7 mouse cellular contexts compared by ENCODE assay signal in genomic region chr10:127618173-127618572, GRCm38 (mm10). TPM values are rescaled to one million over a fixed set of nuclear protein-coding genes. Genes with fewer than 3 reads are reported as not detected.
DNase-seq lines count a peak whose midpoint lies in the region; ATAC-seq and TF ChIP-seq lines count a peak whose summit lies in the region.

No protein-coding gene starts in this region.

- WGBS in forebrain, embryonic 12.5 days, result 56% methylated on average over 6 of the region's 6 CpGs
- 33% methylated on average over 6 of the region's 6 CpGs for WGBS in limb, embryonic 13.5 days
- 30% methylated on average over 6 of the region's 6 CpGs for WGBS in small intestine, adult 2 months

- TF ChIP-seq POLR2A in small intestine, adult 2 months (IDR thresholded peaks at IDR 0.05; ENCODE audit: low read depth, low read length), result no peak

- DNase-seq in layer of hippocampus, adult 2 months (ENCODE audit: low spot score in 2 of 2), result no peak
- no peak for DNase-seq in layer of hippocampus, adult 9-11 months
- DNase-seq in ovary, postnatal 10 days (ENCODE audit: low spot score), result no peak

- peak overlapping the region; percentile 91 for H3K4me3 ChIP-seq in layer of hippocampus, adult 2 months
- H3K4me3 ChIP-seq in forebrain, embryonic 12.5 days (replicated peaks), result peak overlapping the region; percentile 7
- H3K4me3 ChIP-seq in limb, embryonic 13.5 days, result peak overlapping the region; percentile 92
- no peak overlapping the region for H3K4me3 ChIP-seq in small intestine, adult 2 months (ENCODE audit: low read depth, low read length)

- H3K27ac ChIP-seq in layer of hippocampus, adult 2 months, result peak overlapping the region; percentile 99
- H3K27ac ChIP-seq in forebrain, embryonic 12.5 days, result no peak overlapping the region
- H3K27ac ChIP-seq in limb, embryonic 13.5 days, result no peak overlapping the region; the same call in 1 of the 2 replicates
- H3K27ac ChIP-seq in small intestine, adult 2 months (ENCODE audit: insufficient read depth, low read depth, low read length), result peak overlapping the region; percentile 69; the same call in 1 of the 2 replicates

- peaks cover 75% of the 10 kb centered on the region for H3K4me1 ChIP-seq in forebrain, embryonic 12.5 days
- peaks cover 73% of the 10 kb centered on the region for H3K4me1 ChIP-seq in limb, embryonic 13.5 days
- H3K4me1 ChIP-seq in small intestine, adult 2 months (ENCODE audit: control insufficient read depth, insufficient read depth, insufficient read length, low read length), result peaks cover 23% of the 10 kb centered on the region

- no peaks in the 10 kb centered on the region for H3K36me3 ChIP-seq in forebrain, embryonic 12.5 days (replicated peaks)
- peaks cover 14% of the 10 kb centered on the region; the same call in 1 of the 2 replicates for H3K36me3 ChIP-seq in limb, embryonic 13.5 days
- 0 out of 2 replicates have a peak, but pooled peaks cover 2% of the 10 kb centered on the region for H3K36me3 ChIP-seq in small intestine, adult 2 months (ENCODE audit: control insufficient read depth, insufficient read depth, low read length)

- H3K27me3 ChIP-seq in forebrain, embryonic 12.5 days, result no peaks in the 10 kb centered on the region
- H3K27me3 ChIP-seq in limb, embryonic 13.5 days, result no peaks in the 10 kb centered on the region
- H3K27me3 ChIP-seq in small intestine, adult 2 months (ENCODE audit: control insufficient read depth, insufficient read depth, low read length), result no peaks in the 10 kb centered on the region

- no peaks in the 10 kb centered on the region for H3K9me3 ChIP-seq in forebrain, embryonic 12.5 days
- no peaks in the 10 kb centered on the region for H3K9me3 ChIP-seq in limb, embryonic 13.5 days

- no peak for ATAC-seq in forebrain, embryonic 12.5 days (ENCODE audit: low FRiP score)
- no peak for ATAC-seq in limb, embryonic 13.5 days (ENCODE audit: low FRiP score, low read depth)
- no peak for ATAC-seq in frontal cortex, adult (ENCODE audit: low TSS enrichment)

- peak overlapping the region; percentile 17; the same call in 1 of the 2 replicates for H3K9ac ChIP-seq in forebrain, embryonic 12.5 days
- peak overlapping the region; percentile 95 for H3K9ac ChIP-seq in limb, embryonic 13.5 days

- H3K4me2 ChIP-seq in forebrain, embryonic 12.5 days, result peak overlapping the region; percentile 65
- peak overlapping the region; percentile 82 for H3K4me2 ChIP-seq in limb, embryonic 13.5 days (replicated peaks)

- no peak for TF ChIP-seq CTCF in layer of hippocampus, adult 2 months (conservative IDR thresholded peaks at IDR 0.05)
- no peak for TF ChIP-seq CTCF in small intestine, adult 2 months (IDR thresholded peaks at IDR 0.05; ENCODE audit: extremely low read depth, insufficient read length, insufficient replicate concordance, low read depth, low read length)

RNA-seq across cellular contexts. Expression of gene Lrp1, which starts 2.8 kb away (rescaled TPM):
- 100 to 1,000 TPM; 288 to 310 TPM for total RNA-seq in layer of hippocampus, adult 2 months (2021)
- polyA plus RNA-seq in forebrain, embryonic 12.5 days (2016; fragmentation: Nextera tagmentation; extraction: Ambion mirVana), result 81.4 and 81.8 TPM in 2 replicates
- polyA plus RNA-seq in limb, embryonic 13.5 days (2015; fragmentation: Nextera tagmentation; extraction: Ambion mirVana), result 123 and 127 TPM in 2 replicates
- 82.4 and 200 TPM in 2 replicates for polyA plus RNA-seq in small intestine, adult 2 months (2012; rRNA removed)

RNA-seq across cellular contexts. Expression of gene Stat6, which starts 24.6 kb away (rescaled TPM):
- total RNA-seq in layer of hippocampus, adult 2 months (2021), result 1 to 10 TPM; 6.4 to 6.7 TPM
- polyA plus RNA-seq in forebrain, embryonic 12.5 days (2016; fragmentation: Nextera tagmentation; extraction: Ambion mirVana), result 4.5 and 5.4 TPM in 2 replicates
- polyA plus RNA-seq in limb, embryonic 13.5 days (2015; fragmentation: Nextera tagmentation; extraction: Ambion mirVana), result 14.3 and 15.0 TPM in 2 replicates
- 45.7 and 101 TPM in 2 replicates for polyA plus RNA-seq in small intestine, adult 2 months (2012; rRNA removed)

RNA-seq across cellular contexts. Expression of gene Nemp1, which starts 48.5 kb away (rescaled TPM):
- 1 to 10 TPM; 5.8 to 6.8 TPM for total RNA-seq in layer of hippocampus, adult 2 months (2021)
- polyA plus RNA-seq in forebrain, embryonic 12.5 days (2016; fragmentation: Nextera tagmentation; extraction: Ambion mirVana), result 10.0 TPM in 2 replicates
- polyA plus RNA-seq in limb, embryonic 13.5 days (2015; fragmentation: Nextera tagmentation; extraction: Ambion mirVana), result 9.3 and 9.9 TPM in 2 replicates
- polyA plus RNA-seq in small intestine, adult 2 months (2012; rRNA removed), result 0.67 and 2.5 TPM in 2 replicates

RNA-seq across cellular contexts. Expression of gene Nab2, which starts 50.2 kb away (rescaled TPM):
- total RNA-seq in layer of hippocampus, adult 2 months (2021), result 10 to 100 TPM; 44.0 to 44.4 TPM
- 3.7 and 4.6 TPM in 2 replicates for polyA plus RNA-seq in forebrain, embryonic 12.5 days (2016; fragmentation: Nextera tagmentation; extraction: Ambion mirVana)
- polyA plus RNA-seq in limb, embryonic 13.5 days (2015; fragmentation: Nextera tagmentation; extraction: Ambion mirVana), result 18.1 and 18.5 TPM in 2 replicates
- 9.4 and 31.8 TPM in 2 replicates for polyA plus RNA-seq in small intestine, adult 2 months (2012; rRNA removed)

Comparison
In these comparisons a context has a peak if more than half of its experiments do, and no peak if none do; other contexts are left out.
1. H3K27ac ChIP-seq: peak in layer of hippocampus, adult 2 months (single experiment) and small intestine, adult 2 months (single experiment); none in forebrain, embryonic 12.5 days (single experiment) and limb, embryonic 13.5 days (single experiment).